Mouse (Mus musculus) lung, postnatal 10 days (tissue): ENCODE results near the gene Ccdc130.
A peak's percentile ranks its signal among the peaks of the same experiment; 100 is the strongest.

Source experiments
- DNase-seq: peaks from one replicate; pipeline ENCODE4 v3.0.0; 2021

The Ccdc130 gene

GRCm38 (mm10) chr8:84236998-84237473, 33.1 kb downstream of the Ccdc130 start, which contains the start of gene Zswim4:
TSS of gene Zswim4 (minus strand) at chr8:84237055.
- peak; percentile 99 for DNase-seq

GRCm38 (mm10) chr8:84236410-84236997, 33.7 kb downstream of the Ccdc130 start:
- no peak for DNase-seq

DNA sequence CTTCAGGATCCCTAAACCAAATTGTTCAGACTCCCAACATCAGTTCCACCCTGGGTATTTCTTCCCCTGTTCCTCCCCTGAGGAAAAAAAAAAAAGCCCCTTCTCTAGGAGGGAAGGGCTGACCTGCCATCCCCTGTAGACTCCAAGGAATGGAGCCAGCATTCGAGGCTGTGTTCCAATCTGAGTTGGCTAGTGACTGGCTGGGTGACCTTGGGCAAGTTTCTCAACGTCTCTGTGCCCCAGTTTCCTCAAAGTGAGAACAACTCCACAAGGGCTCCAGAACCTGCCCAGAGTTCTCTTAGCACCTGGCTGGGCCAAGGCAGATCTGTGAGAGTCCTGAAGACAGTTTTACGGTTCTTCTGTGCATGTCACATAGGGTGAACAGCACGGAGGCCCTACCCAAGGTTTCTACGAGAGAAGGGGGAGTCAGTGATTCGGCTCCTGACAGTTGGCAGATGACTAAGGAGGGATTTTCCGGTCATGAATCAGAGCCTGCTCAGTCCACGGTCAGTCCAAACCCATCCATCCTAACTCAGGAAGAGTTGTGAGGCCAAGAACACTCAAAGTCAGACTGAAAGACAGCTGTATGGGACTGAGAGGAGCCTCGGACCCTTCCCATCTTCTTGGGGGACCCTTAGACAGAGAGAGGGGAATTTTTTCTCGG, 34.3 kb downstream of the Ccdc130 start:
- no peak for DNase-seq

DNA sequence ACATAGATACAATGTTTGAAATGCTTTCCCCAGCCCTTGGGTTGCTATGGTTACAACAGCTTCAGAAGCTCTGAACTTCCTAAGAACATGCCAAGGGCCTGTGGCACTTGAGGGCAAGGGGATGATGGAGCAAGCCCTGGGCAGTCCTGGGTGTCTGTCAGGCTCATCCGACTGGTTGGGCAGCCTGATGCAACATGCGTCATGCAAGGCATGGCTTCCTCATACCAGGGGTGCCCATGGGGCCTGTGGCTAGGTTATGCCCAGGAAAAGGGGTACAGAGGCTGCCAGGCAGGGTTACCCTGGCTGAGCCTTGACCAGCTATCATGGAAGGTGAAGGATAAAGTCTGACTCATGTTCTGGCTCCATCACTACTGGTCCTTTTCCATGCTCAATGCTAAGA, 37.1 kb downstream of the Ccdc130 start:
- DNase-seq, result no peak

DNA sequence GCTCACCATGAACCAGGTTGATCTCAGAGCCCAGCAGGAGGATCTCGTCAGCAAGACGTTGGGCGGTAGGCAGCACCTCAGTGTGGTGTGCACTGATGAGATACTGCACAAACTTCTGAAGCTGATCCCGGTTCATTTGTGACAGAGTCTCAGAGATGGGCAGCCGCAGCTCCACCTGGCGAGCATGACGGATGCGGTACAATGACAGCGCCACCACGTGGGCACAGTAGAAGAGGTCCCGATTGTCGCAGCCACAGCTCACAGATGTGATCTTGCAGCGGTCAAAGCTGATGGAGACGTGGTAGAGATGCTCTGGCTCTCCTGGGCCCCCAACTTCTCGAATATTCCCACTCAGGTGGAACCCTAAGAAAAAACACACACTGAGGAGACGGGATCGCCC, 39.4 kb downstream of the Ccdc130 start:
- peak; percentile 19 for DNase-seq

DNA sequence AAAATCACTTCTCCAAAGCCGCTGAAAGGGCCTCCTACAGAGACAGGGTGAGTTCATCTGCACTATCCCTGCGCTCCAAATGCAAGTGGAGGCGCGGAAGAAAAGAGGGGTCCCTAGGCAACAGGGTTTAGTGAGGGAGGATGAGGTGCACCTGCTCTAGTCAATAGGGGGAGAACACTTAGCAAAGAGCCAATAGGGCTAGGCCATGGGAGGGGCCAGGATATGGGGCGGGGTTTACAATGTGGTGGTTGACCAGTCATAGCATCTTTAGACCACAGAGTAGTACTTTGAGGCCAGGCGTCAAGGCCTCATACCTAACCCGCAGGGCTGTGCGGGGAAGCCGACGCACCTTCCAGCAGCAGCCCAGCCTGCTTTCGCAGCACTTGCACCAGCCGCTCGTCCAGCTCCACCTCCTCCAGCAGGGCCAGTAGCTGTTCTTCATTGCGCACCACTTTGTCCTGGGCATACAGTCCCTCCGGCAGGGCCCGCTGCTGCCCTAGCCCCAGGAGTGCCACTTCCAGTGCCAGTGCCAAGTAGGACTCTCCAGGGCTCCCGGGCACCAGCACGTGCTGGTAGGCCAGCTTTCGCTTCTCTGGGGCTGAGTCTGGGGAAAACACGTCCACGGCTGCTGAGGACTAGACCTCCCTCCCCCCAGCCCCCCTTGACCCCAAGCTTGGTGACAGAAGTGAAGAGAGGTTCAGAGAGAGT, 46.7 kb downstream of the Ccdc130 start:
- peak; percentile 36 for DNase-seq

GRCm38 (mm10) chr8:84222566-84223165, 47.5 kb downstream of the Ccdc130 start:
- no peak for DNase-seq

- DNase-seq, result no peak
These were observed 50.1 kb downstream of the Ccdc130 start for GRCm38 (mm10) chr8:84220105-84220504.

- no peak for DNase-seq
These were observed 52.0 kb downstream of the Ccdc130 start for GRCm38 (mm10) chr8:84218143-84218542.

- DNase-seq, result no peak
These were observed 53.0 kb downstream of the Ccdc130 start for GRCm38 (mm10) chr8:84217206-84217605.

DNA sequence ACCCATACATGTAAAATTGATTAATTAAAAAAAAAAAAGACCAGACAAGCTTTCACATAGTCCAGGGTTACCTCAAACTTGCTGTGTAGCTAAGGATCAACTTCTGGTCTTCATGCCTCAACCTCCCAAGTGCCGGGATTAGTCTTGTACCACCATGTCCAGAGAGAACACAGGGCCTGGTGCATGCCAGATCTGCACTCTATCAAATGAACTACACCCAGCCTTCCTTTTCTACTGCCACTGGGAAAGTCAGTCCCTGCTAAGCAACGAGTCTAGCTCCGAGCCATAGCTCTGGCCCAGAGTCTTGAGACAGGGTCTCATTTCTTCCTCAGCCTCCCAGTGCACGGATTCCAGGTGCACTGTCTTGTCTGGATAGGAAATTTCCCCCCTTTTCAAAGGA, 56.9 kb downstream of the Ccdc130 start:
- no peak for DNase-seq

GRCm38 (mm10) chr8:84211881-84212563, 58.2 kb downstream of the Ccdc130 start:
- DNase-seq, result no peak

DNA sequence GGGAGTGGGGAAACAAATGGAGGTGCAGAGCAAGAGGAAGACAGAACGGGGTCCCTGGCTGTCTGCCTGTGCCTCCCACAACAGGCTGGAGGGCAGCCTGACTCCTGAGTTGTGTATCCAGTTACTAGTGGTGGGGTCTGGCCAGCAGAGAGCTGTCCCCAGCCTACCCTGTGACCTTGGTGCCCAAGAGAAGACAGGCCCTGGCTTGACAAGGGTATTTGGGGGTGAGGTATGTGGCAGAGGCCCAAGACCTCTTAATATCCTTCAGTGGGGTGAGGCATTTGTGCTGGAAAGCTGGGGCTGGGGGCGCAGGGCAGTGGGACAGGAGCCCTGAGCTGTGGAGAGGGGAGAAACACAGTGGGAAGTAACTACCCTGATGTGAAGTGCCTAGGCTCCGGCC, 59.0 kb downstream of the Ccdc130 start:
- no peak for DNase-seq

DNA sequence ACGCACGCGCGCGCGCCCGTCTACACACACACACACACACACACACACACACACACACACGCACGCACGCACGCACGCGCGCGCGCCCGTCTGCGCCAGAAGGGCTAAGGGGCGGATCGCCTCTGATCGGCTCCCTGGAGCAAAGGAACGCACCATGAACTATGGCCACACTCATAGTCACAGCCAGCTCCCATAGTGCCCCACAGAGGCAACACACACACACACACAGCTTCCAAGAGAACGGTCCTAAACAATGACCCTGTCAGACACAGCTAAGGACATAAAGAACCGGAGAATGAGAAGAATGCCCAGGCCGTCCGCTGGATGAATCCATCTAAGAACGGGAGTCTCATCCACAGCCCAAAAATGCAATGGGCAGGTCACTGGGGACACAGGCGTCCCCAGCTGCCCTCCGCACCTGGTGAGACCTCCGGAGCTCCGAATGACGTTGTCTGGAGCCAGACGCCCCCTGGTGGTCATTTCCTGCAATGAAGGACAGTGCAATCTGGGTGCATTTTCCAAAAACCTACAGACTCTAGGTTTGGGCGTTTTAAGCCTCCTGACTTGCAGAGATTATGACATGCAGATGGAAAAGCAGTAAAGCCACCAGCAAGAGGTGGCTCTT, 59.9 kb downstream of the Ccdc130 start:
- DNase-seq, result peak; percentile 88

- DNase-seq, result no peak
These were observed 61.5 kb downstream of the Ccdc130 start for GRCm38 (mm10) chr8:84208381-84209380.

- DNase-seq, result peak; percentile 87
These were observed 62.4 kb downstream of the Ccdc130 start for GRCm38 (mm10) chr8:84207811-84208210.
